Mouse (Mus musculus): ENCODE measurements at regions not wholly inside any gene's neighbourhood (a gene's known extent, or its start where the extent isn't known, plus 50 kb on each side); places are given as distances from the start of the nearest gene placed in this dataset.

DNA sequence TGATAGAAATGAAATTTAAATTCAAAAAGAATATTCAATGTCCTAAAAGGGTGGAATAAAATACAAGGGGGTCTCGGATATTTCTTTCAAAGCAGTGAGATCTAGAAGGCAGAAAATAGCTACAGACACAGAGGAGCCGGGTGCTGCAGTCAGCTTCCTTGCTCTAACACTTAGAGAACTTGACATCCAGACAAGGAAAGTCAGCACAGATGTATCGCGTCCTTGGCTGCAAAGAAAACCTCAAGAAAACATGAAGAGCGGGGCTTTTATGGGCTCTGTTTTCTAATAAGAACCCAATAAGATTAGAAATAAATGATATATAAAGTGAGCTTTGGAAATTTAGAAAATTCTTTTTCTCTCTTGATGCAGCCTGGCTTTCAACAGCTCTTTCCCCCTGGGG lies 53.1 kb upstream of the Glis3 start:
- no peak for DNase-seq
- intact Hi-C loops (cut with DNase I), result no loop called here

DNA sequence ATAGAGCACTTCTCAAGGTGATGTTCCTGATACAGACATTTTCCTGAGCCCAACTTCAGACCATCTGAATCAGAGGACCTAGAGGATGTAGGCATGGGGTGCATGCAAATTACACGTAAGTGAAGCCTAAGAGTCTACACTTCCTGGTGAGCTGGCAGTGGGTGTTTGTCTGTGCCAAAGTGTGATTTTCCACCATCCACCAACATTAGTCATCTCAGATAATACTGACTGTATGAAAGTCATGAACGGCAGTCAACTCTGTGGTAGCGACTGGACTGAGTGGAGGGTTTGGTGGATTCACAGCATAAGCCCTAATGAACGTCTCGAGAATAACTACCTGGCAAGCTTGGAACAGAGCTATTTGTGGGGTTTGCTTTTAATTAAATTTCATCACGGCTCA lies 53.9 kb upstream of the Glis3 start:
- DNase-seq, result no peak
- intact Hi-C loops (cut with DNase I), result no loop called here

DNA sequence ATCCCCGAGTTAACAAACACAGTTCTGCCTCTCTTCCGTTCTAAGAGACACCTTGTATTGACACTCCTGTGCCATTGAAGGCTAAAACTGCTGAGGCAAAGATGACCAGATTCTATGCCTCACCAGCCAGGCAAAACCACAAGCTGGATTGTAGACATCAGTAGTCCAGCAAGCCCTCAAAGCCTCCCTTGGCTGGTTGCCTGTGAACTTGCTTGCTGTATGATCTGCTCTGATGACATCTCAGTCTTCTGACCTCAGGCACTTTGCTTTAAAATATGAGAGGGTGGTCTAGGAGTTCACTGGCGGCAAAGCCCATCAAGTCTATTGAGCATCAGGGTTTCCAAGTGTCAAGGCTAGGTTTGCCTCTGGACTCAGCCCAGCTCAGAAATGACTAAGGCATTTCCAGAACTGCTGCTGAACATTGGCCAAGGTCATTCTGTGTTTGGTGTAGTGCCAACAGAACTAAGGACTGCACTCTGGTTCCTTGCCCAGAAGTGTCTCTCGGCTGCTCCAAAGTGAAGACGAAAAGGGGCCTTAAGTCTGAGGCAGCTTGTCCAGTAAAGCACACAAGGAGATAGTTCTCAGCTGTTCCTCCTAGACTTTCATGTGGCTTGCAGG lies 63.4 kb upstream of the Glis3 start:
- intact Hi-C loops (cut with DNase I), result no loop called here
- peak; percentile 63 to 67 for DNase-seq

DNA sequence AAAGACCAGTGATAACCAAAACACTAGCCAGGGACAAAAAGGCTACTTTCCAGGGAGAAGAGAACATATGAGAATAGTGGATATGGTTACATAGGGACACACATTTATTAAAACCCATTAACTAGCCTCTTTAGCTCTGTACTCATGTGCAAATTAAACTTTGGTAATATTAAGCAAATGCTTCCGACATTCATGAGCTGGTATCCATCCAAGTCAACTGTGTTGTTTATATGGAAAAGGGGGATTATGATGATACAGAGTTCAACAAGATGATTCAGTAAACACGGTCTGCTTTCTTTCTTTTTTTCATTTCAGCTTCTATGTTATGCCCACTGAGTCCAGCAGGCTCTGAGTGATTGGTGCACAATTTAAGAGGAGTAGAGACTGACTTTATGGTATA lies 65.2 kb upstream of the Glis3 start:
- intact Hi-C loops (cut with DNase I), result no loop called here
- no peak for DNase-seq

DNA sequence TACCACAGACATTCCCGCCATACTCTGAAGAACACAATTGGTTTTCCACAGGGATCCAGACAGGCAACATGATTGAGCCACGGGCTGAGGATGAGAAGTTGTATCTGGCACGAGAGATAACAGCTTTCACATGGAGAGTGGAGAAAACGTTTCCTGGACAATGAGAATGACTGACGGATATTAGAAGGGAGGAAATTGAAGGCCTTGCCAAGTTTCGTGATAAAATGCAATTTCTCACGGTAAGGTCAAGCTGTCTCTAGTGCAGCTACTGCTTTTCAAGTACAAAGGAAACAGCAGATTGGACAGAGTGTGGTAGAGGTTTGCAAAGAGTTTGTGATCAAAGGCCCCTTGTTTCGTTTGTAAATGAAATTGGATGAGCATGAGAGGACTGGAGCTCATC lies 65.7 kb upstream of the Glis3 start:
- intact Hi-C loops (cut with DNase I), result no loop called here
- DNase-seq, result no peak

DNA sequence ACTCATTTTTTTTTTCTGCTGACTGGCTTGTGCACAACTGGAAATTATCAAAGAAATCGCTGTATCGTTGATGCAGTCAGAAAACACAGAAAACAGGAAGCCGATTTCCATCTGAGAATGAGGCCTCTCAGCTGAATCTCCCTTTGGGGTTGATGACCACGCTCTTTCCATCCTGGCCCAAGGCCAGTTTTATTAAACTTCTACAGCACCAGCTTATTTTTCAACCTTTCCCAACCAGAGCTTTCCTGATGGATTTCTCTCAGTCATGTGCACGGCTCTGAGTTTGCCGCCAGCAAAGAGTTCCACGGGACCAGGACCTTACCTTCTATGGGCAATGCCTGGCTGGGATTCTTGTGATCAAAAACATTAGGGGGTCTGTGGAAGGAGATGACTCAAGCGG lies 71.2 kb upstream of the Glis3 start:
- DNase-seq, result no peak
- intact Hi-C loops (cut with DNase I), result no loop called here

DNA sequence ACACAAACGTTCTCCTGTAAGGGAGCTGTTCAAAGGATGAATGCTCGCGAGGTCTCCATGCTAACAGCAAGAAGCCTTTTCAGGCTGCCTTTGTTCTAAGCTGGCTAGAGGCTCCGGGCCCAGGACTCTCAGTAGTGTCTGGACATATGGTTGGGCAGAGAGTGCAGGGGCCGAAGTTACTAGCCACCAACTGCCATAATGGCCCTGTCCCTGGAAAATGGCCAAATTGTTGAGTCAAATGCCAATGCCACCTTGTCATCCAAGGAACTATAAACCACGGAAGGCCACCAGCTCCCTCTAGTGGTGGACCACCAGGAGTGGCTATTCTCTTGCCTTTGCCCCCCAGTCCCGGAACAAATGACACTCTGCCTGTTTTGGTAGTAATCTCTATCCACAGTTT lies 76.0 kb upstream of the Slc1a1 start:
- peak; percentile 44 to 60 for DNase-seq
- intact Hi-C loops (cut with DNase I), result loop anchor here (1.0 to 2.0 kb wide), 2 partner anchors 62 to 593 kb away; no protein-coding TSS in a partner anchor

DNA sequence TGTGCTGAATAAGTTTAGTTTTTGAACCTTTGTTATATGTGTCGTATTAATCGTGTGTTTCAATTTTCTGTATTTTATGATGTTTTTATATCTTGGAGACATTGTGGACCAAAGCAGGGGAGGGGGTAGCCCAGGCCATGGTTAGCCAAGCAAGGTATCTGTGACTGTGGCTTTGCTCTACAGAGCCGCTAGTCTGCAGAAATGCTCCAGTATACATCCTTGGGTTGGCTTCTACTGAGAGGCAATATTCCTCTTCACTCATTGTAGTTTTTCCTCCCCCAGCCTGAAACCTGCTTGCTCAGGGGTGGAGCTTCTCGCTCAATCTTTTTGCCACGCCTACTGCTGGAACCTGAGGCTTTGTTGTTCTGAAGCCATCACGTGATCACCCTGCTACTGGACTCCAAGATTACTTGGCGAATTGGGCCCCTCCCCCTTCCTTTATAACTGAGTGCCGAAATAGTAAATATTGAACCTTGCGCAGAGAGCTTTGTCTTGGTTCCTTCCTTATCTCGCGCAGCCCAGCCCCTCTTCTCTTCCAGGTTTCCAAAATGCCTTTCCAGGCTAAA lies 70.0 kb upstream of the Slc1a1 start:
- DNase-seq, result no peak
- intact Hi-C loops (cut with DNase I), result no loop called here

DNA sequence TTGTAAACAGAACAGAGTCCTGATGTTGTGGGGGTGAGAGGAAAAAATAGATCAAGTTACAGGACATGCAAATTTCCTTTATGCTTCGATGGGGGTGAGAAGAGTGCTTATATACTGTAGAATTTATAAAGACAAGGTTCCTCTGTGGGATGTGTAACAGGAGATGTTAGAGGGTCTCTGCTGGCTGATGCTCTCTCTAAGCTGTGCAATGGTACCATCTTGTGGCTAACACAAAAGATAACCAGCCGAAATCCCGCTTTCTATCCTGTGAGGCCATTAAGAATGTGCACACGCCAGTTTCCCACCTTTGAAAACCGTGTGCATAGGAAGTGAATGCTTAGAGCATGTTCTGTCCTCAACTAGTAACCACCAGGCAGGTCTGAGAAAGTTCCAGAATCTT lies 66.6 kb upstream of the Slc1a1 start:
- DNase-seq, result no peak
- intact Hi-C loops (cut with DNase I), result no loop called here

DNA sequence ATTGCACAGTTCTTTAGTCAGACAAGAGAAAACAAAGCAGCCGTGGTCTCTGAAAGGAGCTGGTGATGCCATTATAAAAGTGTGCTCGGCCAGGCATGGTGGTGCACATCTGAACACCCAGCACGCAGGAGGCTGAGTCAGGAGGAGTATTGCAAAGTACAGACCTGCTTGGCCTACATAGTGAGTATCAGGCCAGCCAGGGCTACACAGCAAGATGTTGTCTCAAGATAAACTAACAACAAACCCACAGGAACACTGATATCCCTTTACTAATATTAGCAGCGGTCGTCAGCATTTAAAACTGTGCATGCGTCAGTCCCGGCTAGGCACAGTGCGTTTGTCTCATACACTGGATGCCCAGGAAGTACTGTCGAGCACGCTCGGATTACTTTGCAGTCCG lies 64.4 kb upstream of the Slc1a1 start:
- intact Hi-C loops (cut with DNase I), result no loop called here
- no peak for DNase-seq

DNA sequence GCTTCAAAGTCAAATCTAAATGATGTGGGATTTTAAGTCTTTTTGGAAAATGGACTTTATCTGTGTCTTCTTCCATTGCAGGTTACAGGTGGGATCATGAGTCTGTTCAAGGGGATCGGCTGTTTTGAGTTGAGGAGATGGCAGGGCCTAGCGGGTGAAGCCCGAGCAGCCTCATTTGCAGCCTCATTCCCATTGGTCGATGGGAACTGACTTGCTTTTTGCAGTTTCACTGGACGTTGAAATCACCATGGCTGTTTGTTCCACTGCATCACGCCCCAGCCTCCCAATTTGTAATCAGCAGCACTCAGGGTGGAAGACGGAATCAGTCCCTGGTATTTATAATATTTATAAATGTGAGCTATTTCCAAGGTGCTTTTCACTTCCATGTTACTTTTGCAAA lies 63.0 kb upstream of the Slc1a1 start:
- intact Hi-C loops (cut with DNase I), result no loop called here

DNA sequence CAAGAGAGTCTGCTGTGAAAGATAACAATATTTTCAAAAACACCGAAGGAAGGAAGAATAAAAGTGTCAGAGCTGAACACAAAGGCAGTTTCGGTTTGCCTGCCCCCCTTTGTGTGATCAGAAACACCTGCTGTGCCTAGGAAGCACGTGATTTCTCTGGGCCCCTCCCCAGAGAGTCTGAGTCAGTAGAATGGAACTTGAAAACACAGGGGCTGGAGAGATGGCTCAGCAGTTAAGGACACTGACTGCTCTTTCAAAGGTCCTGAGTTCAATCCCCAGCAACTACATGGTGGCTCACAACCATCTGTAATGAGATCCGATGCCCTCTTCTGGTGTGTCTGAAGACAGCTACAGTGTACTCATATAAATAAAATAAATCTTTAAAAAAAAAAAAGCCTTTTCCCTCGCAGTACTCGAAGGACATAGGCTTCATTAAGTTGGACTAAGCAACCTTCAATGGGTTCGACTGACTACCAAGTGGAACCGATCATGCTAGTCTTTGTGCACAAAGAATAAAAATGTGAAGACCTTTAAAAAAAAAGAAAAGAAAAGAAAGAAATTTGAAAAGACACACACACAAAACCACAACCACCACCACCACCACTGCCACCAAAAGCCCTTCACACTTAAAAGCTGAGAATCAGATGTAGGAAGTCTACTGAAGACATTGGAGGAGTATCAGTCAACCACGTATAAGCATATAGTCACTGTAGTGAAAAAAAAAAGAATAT lies 61.8 kb upstream of the Slc1a1 start:
- intact Hi-C loops (cut with DNase I), result no loop called here
- no peak for DNase-seq

More for the DNA sequence above, 63.0 kb upstream of the Slc1a1 start:
- DNase-seq, result no peak

DNA sequence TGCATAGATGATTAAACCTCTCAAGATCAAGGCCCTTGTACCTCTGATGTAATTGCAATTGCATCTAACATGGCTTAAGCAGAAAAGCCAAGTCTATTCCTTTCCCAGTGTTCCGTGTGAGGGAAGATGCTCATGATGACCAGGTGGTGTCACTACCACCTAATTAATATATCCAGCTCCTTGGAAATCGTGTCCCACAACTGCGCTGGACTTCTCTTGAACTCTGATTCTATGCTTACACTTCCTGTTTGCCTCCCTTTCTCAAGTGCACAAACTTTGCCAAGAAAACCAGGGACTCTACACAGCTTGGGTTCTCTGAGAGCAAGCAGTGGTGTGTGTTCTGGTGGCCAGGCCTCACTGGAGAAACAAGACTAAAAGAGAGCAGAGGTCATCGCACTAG lies 58.0 kb upstream of the Slc1a1 start:
- DNase-seq, result peak in 1 of 2 experiments; percentile 6
- intact Hi-C loops (cut with DNase I), result loop anchor here (2.0 to 5.0 kb wide), 7 partner anchors 106 to 725 kb away; partner anchors contain the start of genes Jak2 and Plpp6

DNA sequence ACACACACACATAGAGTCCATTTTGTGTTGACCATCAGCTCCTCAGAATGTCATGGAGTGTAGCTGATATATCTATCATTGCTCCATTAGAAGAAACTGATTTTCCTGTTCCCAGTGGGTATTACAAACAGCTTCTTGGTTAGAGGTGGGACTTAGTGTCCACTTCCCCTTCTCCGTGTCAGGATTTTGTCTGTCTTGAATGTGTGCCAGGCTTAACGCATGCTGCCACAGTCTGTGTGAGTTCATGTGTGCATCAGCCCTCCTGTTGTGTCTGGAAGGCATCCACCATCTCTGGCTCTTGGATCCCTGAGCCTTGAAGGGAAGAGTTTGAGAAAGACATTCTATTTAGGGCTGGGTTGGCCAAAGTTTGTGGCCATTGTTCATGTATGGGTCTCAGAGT lies 57.2 kb upstream of the Slc1a1 start:
- no peak for DNase-seq
- intact Hi-C loops (cut with DNase I), result loop anchor here (2.0 to 5.0 kb wide), 7 partner anchors 105 to 725 kb away; partner anchors contain the start of genes Jak2 and Plpp6

DNA sequence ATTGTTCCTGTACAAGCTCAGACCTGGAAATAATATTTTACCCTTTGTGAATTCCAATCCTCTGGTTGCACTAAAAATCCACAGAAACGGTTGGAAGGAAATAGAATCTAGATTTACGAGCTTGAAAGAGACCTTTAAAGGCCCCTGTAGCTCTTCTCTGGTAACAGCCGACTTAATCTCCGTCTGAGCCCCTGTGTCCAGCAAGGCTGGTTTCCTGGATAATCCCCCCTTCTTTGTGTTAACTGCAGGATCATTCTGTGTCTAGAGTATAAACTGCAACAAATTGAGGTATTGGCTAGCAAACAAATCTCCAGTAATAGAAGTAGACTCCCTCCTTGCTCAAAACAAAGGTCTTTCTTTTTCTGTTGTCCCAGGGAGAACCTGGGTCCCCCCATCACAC lies 56.5 kb upstream of the Slc1a1 start:
- intact Hi-C loops (cut with DNase I), result loop anchor here (5.0 kb wide), 4 partner anchors 279 to 724 kb away; partner anchors contain the start of gene Jak2
- DNase-seq, result no peak

DNA sequence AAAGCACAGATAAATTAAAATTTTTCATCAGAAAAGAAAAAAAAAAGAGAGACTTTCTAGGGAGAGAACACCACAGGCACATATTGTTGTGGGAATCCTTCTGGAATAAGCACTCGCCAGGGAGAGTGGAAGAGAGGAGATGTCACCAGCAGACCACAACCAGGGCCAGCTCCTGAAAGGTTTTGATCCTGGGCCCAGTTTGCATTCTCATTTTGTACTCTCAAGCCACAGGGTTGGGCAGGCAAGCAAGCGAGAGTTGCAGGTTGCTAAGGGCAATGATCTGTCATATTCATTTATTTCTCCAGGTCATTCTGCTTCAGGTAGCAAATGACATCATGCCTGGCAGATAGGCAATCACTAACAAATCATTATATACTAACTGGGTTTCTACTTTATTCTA lies 52.9 kb upstream of the Slc1a1 start:
- intact Hi-C loops (cut with DNase I), result no loop called here
- DNase-seq, result no peak
